Mouse (Mus musculus) myocyte (in vitro differentiated cells): ENCODE results near the gene Sh3bp4. TPM values are rescaled to one million over a fixed set of nuclear protein-coding genes. Genes with fewer than 3 reads are reported as not detected.

Experiments used
- H3K27me3 ChIP-seq: one replicate; pipeline ENCODE4 v1.6.1; 2011; ENCODE audit not compliant: control insufficient read depth, insufficient read depth, insufficient read length
- H3K36me3 ChIP-seq: one replicate; pipeline ENCODE4 v1.6.1; 2011; ENCODE audit not compliant: control insufficient read depth, insufficient read depth
- H3K4me2 ChIP-seq: one replicate; pipeline ENCODE4 v1.6.1; 2011; ENCODE audit warnings: low read depth, control low read depth
- H3K4me3 ChIP-seq: one replicate; pipeline ENCODE4 v1.5.1; 2011; ENCODE audit warnings: mild to moderate bottlenecking, control low read depth, moderate library complexity
- H3K79me2 ChIP-seq: one replicate; pipeline ENCODE4 v1.6.1; 2011; ENCODE audit not compliant: control insufficient read depth, insufficient read depth
- H3ac ChIP-seq: one replicate; pipeline ENCODE4 v1.6.1; 2011; ENCODE audit not compliant: control insufficient read depth, insufficient read length
- CEBPB ChIP-seq: IDR thresholded peaks from 2 replicates; pipeline ENCODE4 v1.6.1; 2011; ENCODE audit warnings: mild to moderate bottlenecking, moderate library complexity; ENCODE audit not compliant: poor library complexity, insufficient read depth, severe bottlenecking
- E2F4 ChIP-seq: IDR thresholded peaks from one replicate; pipeline ENCODE4 v1.6.1; 2011; ENCODE audit warnings: mild to moderate bottlenecking, control low read depth, moderate library complexity; ENCODE audit not compliant: insufficient read depth
- MAX ChIP-seq: IDR thresholded peaks from one replicate; pipeline ENCODE4 v1.6.1; 2011; ENCODE audit warnings: low read depth, mild to moderate bottlenecking, control low read depth
- MYOD1 ChIP-seq, 3 experiments: IDR thresholded peaks; one replicate each; pipeline ENCODE4 v1.6.1; 2011; ENCODE audit warnings: control low read depth in 2 of 3, low read depth in 2 of 3, mild to moderate bottlenecking in 2 of 3, moderate library complexity in 1 of 3; ENCODE audit not compliant: insufficient read length in 2 of 3, control insufficient read depth in 1 of 3
- MYOG ChIP-seq, 3 experiments: IDR thresholded peaks; one replicate each; pipeline ENCODE4 v1.6.1; 2011; ENCODE audit warnings: control low read depth in 2 of 3, low read depth in 2 of 3, mild to moderate bottlenecking in 2 of 3; ENCODE audit not compliant: insufficient read length in 2 of 3, control insufficient read depth in 1 of 3, insufficient read depth in 1 of 3
- POLR2A ChIP-seq: IDR thresholded peaks from one replicate; pipeline ENCODE4 v1.6.1; 2011; ENCODE audit warnings: low read depth, mild to moderate bottlenecking, control low read depth, moderate library complexity; ENCODE audit not compliant: insufficient read length
- POLR2AphosphoS2 ChIP-seq: IDR thresholded peaks from one replicate; pipeline ENCODE4 v1.6.1; 2011; ENCODE audit warnings: low read depth, control low read depth; ENCODE audit not compliant: insufficient read length
- REST ChIP-seq: IDR thresholded peaks from one replicate; pipeline ENCODE4 v1.6.1; 2011; ENCODE audit warnings: mild to moderate bottlenecking, control low read depth, moderate library complexity; ENCODE audit not compliant: insufficient read depth, insufficient read length
- SRF ChIP-seq: IDR thresholded peaks from one replicate; pipeline ENCODE4 v1.6.1; 2011; ENCODE audit warnings: low read depth; ENCODE audit not compliant: control insufficient read depth, insufficient read length
- TCF12 ChIP-seq: IDR thresholded peaks from one replicate; pipeline ENCODE4 v1.6.1; 2011; ENCODE audit warnings: mild to moderate bottlenecking, control low read depth; ENCODE audit not compliant: poor library complexity, insufficient read depth, severe bottlenecking
- TCF3 ChIP-seq: IDR thresholded peaks from one replicate; pipeline ENCODE4 v1.6.1; 2011; ENCODE audit warnings: low read depth, control low read depth; ENCODE audit not compliant: insufficient read length
- USF1 ChIP-seq: IDR thresholded peaks from one replicate; pipeline ENCODE4 v1.6.1; 2011; ENCODE audit warnings: low read depth, mild to moderate bottlenecking, control low read depth, moderate library complexity
- polyA plus RNA-seq: library from polyadenylated mRNA; unstranded; fragments of >200 nt; fragmentation: generic; extraction: Trizol; gene quantifications from one replicate; pipeline ENCODE4 v1.2.1, GENCODE M21; 2012; ENCODE audit warnings: missing spikeins

The Sh3bp4 gene
- polyA plus RNA-seq, 1 experiment, result 23.2 TPM

DNA sequence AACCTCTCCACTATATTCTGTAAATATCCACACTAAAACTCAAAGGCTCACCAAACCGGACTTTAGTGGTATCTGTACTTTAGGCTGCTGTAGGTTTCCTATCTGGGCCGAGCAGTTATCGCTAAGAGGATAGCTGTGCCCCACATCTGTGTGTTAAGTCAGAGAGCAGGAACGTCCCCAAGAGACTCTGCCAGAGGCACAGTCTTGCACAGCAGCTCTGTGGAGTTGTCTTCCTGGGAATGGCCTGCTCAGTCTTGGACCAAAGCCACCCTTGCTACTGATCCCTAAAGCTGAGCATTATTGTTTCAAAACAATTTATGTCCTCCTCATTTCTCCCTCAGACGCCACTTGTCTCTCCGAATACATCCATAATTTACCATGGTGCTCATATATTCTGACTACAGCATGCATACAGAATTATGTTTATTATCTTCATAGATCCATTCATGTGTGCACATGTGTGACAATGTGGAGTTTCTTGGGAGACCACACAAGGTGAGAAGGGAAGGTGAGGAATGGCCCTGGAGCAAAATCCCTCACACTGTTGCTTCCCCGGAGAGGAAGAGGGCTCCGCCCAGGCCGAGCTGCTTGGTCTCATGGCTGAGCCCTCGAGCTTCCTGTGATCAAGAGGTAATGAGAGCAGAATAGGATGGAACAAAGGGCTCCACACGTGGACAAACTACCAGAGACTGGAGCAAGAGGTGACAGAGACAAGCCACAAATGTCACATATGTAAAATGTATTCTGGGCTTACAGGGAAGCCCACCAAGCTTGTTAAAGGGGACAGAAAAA lies 40.9 kb upstream of the Sh3bp4 start:
- H3K4me2 ChIP-seq, result no peak overlapping the region

DNA sequence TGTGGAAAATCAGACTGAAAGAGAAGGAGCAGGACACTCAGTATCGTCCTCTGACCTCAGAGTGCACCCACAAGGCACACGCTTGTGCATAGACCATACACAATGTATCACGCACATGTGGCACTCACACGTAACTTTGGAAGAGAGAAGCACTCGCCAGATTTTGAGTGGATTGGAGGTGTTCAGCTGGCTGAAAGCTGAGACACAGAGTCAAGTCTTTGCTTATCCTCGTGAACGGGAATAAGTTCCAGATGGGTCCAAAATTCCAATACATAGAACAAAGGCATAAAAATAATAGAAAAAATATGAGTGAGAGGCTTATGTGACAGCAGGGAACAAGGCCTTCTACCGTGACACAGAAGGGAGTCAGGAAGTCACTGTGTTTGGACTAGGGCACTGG lies 36.6 kb upstream of the Sh3bp4 start:
- Histone ChIP-seq H3K4me3 (no peak overlapping the region), H3ac (no peak overlapping the region), H3K27me3 (no peaks in the 10 kb centered on the region), H3K36me3 (no peaks in the 10 kb centered on the region), H3K79me2 (no peaks in the 10 kb centered on the region), H3K4me2 (no peak overlapping the region)
- TF ChIP-seq POLR2AphosphoS2, result no peak
- no peak for TF ChIP-seq TCF12
- TF ChIP-seq TCF3, result no peak
- TF ChIP-seq POLR2A, result no peak
- TF ChIP-seq MYOG (IDR thresholded peaks at IDR 0.05; ENCODE audit: control insufficient read depth in 1 of 3, insufficient read depth in 1 of 3, insufficient read length in 2 of 3, low read depth in 2 of 3), result no peak
- TF ChIP-seq CEBPB, result no peak

More for the DNA sequence above, 40.9 kb upstream of the Sh3bp4 start:
- Histone ChIP-seq H3K4me3 (no peak overlapping the region), H3ac (no peak overlapping the region), H3K27me3 (no peaks in the 10 kb centered on the region), H3K79me2 (no peaks in the 10 kb centered on the region), H3K36me3 (no peaks in the 10 kb centered on the region)
- TF ChIP-seq MAX (no peak), POLR2AphosphoS2 (no peak), REST (no peak), USF1 (no peak), SRF (no peak), TCF12 (no peak), POLR2A (no peak), CEBPB (no peak)

DNA sequence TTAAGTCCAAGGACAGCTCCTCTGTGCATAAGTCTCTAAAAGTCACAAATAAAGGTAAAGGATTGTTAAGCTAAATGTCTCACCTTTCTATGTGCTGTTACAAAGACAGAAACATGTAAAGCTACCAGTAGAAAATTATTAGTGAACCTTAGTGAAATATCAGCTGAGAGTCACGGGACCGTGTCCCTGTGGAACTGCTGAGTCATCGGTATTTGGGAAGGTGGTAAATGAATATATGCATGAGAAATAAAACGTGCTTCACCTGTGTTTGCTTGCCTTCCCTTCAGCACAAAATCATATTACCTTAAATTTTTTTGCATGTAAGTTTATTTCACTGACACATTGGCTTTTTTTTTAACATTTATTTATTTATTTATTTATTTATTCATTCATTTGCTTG lies 36.2 kb upstream of the Sh3bp4 start:
- Histone ChIP-seq H3K79me2 (no peaks in the 10 kb centered on the region), H3K36me3 (no peaks in the 10 kb centered on the region), H3ac (no peak overlapping the region), H3K27me3 (no peaks in the 10 kb centered on the region), H3K4me2 (no peak overlapping the region), H3K4me3 (no peak overlapping the region)
- TF ChIP-seq MYOD1 (IDR thresholded peaks at IDR 0.05; ENCODE audit: control insufficient read depth in 1 of 3, insufficient read length in 2 of 3, low read depth in 2 of 3) (no peak), USF1 (no peak), E2F4 (no peak), MYOG (IDR thresholded peaks at IDR 0.05; ENCODE audit: control insufficient read depth in 1 of 3, insufficient read depth in 1 of 3, insufficient read length in 2 of 3, low read depth in 2 of 3) (no peak), POLR2A (no peak), TCF3 (no peak), CEBPB (no peak), SRF (no peak), TCF12 (no peak), MAX (no peak), REST (no peak), POLR2AphosphoS2 (no peak)

DNA sequence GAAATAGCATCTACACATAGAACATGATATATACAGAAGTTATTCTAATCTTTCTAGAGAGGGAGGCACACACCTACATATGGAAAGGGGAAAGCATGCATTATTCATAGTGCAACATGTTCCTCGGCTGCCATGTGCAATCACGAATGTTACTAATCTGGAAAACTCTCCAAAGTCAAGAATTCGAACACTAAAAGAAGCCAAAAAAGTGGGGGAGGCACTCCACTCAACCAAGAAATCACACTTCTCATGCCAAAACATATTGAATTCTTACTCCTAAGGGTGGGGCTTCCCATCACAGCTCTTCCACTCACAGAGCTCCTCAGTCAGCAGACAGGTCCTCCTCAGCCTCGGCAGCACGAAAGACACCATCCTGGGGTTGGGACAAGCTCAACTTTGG lies 35.1 kb upstream of the Sh3bp4 start:
- Histone ChIP-seq H3K27me3 (no peaks in the 10 kb centered on the region), H3K4me2 (no peak overlapping the region), H3K36me3 (no peaks in the 10 kb centered on the region), H3K4me3 (no peak overlapping the region), H3ac (no peak overlapping the region), H3K79me2 (no peaks in the 10 kb centered on the region)
- TF ChIP-seq POLR2AphosphoS2 (no peak), REST (no peak), MAX (no peak), CEBPB (no peak), TCF3 (no peak), TCF12 (no peak), E2F4 (no peak), SRF (no peak), MYOD1 (IDR thresholded peaks at IDR 0.05; ENCODE audit: control insufficient read depth in 1 of 3, insufficient read length in 2 of 3, low read depth in 2 of 3) (no peak), USF1 (no peak), POLR2A (no peak), MYOG (IDR thresholded peaks at IDR 0.05; ENCODE audit: control insufficient read depth in 1 of 3, insufficient read depth in 1 of 3, insufficient read length in 2 of 3, low read depth in 2 of 3) (no peak)

DNA sequence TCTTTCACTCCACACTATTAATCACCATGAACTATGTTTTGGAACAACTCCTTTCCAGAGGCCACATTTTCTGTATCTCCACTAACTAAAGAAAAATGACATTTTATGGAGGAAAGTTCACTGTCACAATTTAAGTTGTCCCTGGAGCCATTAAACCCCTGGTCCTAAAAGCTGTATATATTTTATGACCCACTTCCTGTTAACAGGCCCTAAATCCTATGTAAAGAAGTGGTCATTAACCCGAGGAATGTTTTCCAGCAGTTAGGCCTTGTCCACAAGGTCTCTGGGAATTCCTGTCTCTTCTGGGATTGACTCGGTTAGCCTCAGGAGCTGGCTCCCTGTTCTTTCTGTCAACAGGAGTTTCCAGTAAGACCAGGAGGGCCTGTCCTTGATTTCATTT lies 30.4 kb upstream of the Sh3bp4 start:
- no peak for TF ChIP-seq E2F4
- TF ChIP-seq POLR2AphosphoS2, result no peak
- no peak for TF ChIP-seq TCF3
- TF ChIP-seq MYOD1 (IDR thresholded peaks at IDR 0.05; ENCODE audit: control insufficient read depth in 1 of 3, insufficient read length in 2 of 3, low read depth in 2 of 3), result no peak
- TF ChIP-seq TCF12, result no peak
- no peak for TF ChIP-seq REST
- no peaks in the 10 kb centered on the region for H3K27me3 ChIP-seq
- no peaks in the 10 kb centered on the region for H3K36me3 ChIP-seq
- no peaks in the 10 kb centered on the region for H3K79me2 ChIP-seq
- no peak overlapping the region for H3K4me3 ChIP-seq
- H3K4me2 ChIP-seq, result no peak overlapping the region
- no peak overlapping the region for H3ac ChIP-seq
